Mouse (Mus musculus) hindbrain, embryonic 16.5 days (tissue): ENCODE results near the gene Prtg. TPM values are rescaled to one million over a fixed set of nuclear protein-coding genes. Genes with fewer than 3 reads are reported as not detected.

Source experiments
- ATAC-seq: fragments of 200-750 bp; cut with Nextera tagmentation; 2 replicates; pipeline ENCODE4 v1.8.0; 2017; ENCODE audit warnings: moderate TSS enrichment, moderate library complexity
- H3K27ac ChIP-seq: fragments of 300-500 bp; sonication (generic); 2 replicates; pipeline ENCODE4 v1.5.1; 2014; ENCODE audit warnings: low read depth, mild to moderate bottlenecking, control low read depth, low read length, moderate library complexity
- H3K27me3 ChIP-seq: fragments of 300-500 bp; sonication (generic); replicated peaks from 2 replicates; pipeline ENCODE4 v1.6.1; 2014; ENCODE audit warnings: low read length; ENCODE audit not compliant: control insufficient read depth, insufficient read depth
- H3K36me3 ChIP-seq: fragments of 300-500 bp; sonication (generic); 2 replicates; pipeline ENCODE4 v1.6.1; 2014; ENCODE audit warnings: mild to moderate bottlenecking, low read length, moderate library complexity, mixed read lengths; ENCODE audit not compliant: control insufficient read depth, insufficient read depth
- H3K4me1 ChIP-seq: fragments of 300-500 bp; sonication (generic); 2 replicates; pipeline ENCODE4 v1.6.1; 2014; ENCODE audit warnings: low read depth, low read length; ENCODE audit not compliant: control insufficient read depth, insufficient read depth
- H3K4me2 ChIP-seq: fragments of 300-500 bp; sonication (generic); 2 replicates; pipeline ENCODE4 v1.6.1; 2014; ENCODE audit warnings: mild to moderate bottlenecking, low read length, control low read depth, moderate library complexity
- H3K4me3 ChIP-seq: fragments of 300-500 bp; sonication (generic); 2 replicates; pipeline ENCODE4 v1.5.1; 2014; ENCODE audit warnings: mild to moderate bottlenecking, low read length, control low read depth, moderate library complexity
- H3K9ac ChIP-seq: fragments of 300-500 bp; sonication (generic); 2 replicates; pipeline ENCODE4 v1.6.1; 2014; ENCODE audit warnings: low read depth, mild to moderate bottlenecking, control low read depth, low read length, moderate library complexity
- H3K9me3 ChIP-seq: fragments of 300-500 bp; sonication (generic); 2 replicates; pipeline ENCODE4 v1.6.1; 2014; ENCODE audit warnings: mild to moderate bottlenecking, low read length, moderate library complexity; ENCODE audit not compliant: control insufficient read depth
- WGBS: fragments of 180-500 bp; shearing (Covaris S2); extraction: QIAGEN DNeasy Blood & Tissue Kit; methylation state at CpG from one replicate; pipeline ENCODE4 v1.1.7; 2014; 5-methylcytosine and 5-hydroxymethylcytosine counted together
- polyA plus RNA-seq: library from polyadenylated mRNA; unstranded; fragments of >200 nt; fragmentation: Nextera tagmentation; extraction: Ambion mirVana; gene quantifications from 2 replicates; pipeline ENCODE4 v1.2.1, GENCODE M21; 2015

Gene Prtg
- polyA plus RNA-seq, 1 experiment from 2014 or later = 0.40 TPM

- Histone ChIP-seq H3K27me3 (no peaks in the 10 kb centered on the region), H3K4me1 (peaks cover 8% of the 10 kb centered on the region), H3K9me3 (no peaks in the 10 kb centered on the region), H3K9ac (no peak overlapping the region), H3K27ac (no peak overlapping the region), H3K4me3 (no peak overlapping the region), H3K36me3 (no peaks in the 10 kb centered on the region), H3K4me2 (no peak overlapping the region)
- 80% methylated on average over 15 of the region's 15 CpGs for WGBS
- no peak for ATAC-seq
Measured at GRCm38 (mm10) chr9:72961959-72962358, 155.3 kb downstream of the Prtg start.

Other genes with a start within 250 kb of the Prtg start
- 377 and 405 TPM in 2 replicates for gene Nedd4, start 144.5 kb upstream of the Prtg start, polyA plus RNA-seq
- 12.0 and 13.4 TPM in 2 replicates for gene Pygo1, start 118.8 kb downstream of the Prtg start, polyA plus RNA-seq
- 2.4 and 2.5 TPM in 2 replicates for gene Dyx1c1, start 151.9 kb downstream of the Prtg start, polyA plus RNA-seq
- not detected in 2 replicates for gene Gm44503, start 152.0 kb downstream of the Prtg start, polyA plus RNA-seq
- gene Ccpg1os, start 178.5 kb downstream of the Prtg start, polyA plus RNA-seq = 23.6 and 24.3 TPM in 2 replicates
- gene Ccpg1, start 178.6 kb downstream of the Prtg start, polyA plus RNA-seq = 49.6 and 50.7 TPM in 2 replicates
- gene Pigb, start 233.5 kb downstream of the Prtg start, polyA plus RNA-seq = 14.6 and 17.3 TPM in 2 replicates
- 3.8 and 4.6 TPM in 2 replicates for gene Rab27a, start 238.0 kb downstream of the Prtg start, polyA plus RNA-seq